Mouse (Mus musculus) E14TG2a.4 (cell line): ENCODE results near the gene Slc22a8.
A peak's percentile ranks its signal among the peaks of the same experiment; 100 is the strongest.

Experiments
- H3K27me3 ChIP-seq: 2 replicates; pipeline ENCODE4 v1.6.1; 2014; ENCODE audit warnings: low read length, control low read depth; ENCODE audit not compliant: insufficient read depth
- H3K36me3 ChIP-seq: 2 replicates; pipeline ENCODE4 v1.6.1; 2014; ENCODE audit warnings: low read length, control low read depth; ENCODE audit not compliant: insufficient read depth
- H3K4me1 ChIP-seq: replicated peaks from 2 replicates; pipeline ENCODE4 v1.6.1; 2014; ENCODE audit warnings: low read depth, low read length, control low read depth
- H3K4me3 ChIP-seq: replicated peaks from 2 replicates; pipeline ENCODE4 v1.5.1; 2014; ENCODE audit warnings: mild to moderate bottlenecking, low read length
- H3K9me3 ChIP-seq: 2 replicates; pipeline ENCODE4 v1.6.1; 2014; ENCODE audit warnings: low read length, control low read depth
- CTCF ChIP-seq: conservative IDR thresholded peaks from 2 replicates; pipeline ENCODE4 v1.5.1; 2014; ENCODE audit warnings: low read length
- NANOG ChIP-seq: IDR thresholded peaks from 2 replicates; pipeline ENCODE4 v1.6.1; 2014; ENCODE audit warnings: borderline replicate concordance, low read length, mixed read lengths
- POU5F1 ChIP-seq: IDR thresholded peaks from 2 replicates; pipeline ENCODE4 v1.6.1; 2014; ENCODE audit warnings: low read length, borderline replicate concordance

Gene Slc22a8

GRCm38 (mm10) chr19:8590954-8591353, at the start of gene Slc22a8:
Slc22a8 (plus strand) TSS chr19:8591254.
- Histone ChIP-seq H3K4me3 (no peak within 1 kb of the TSS), H3K9me3 (no peaks in the 10 kb centered on the region), H3K27me3 (0 out of 2 replicates have a peak, but pooled peaks cover 2% of the 10 kb centered on the region), H3K4me1 (peaks cover 21% of the 10 kb centered on the region), H3K36me3 (no peaks in the 10 kb centered on the region)
- TF ChIP-seq CTCF (no peak), POU5F1 (no peak), NANOG (no peak)

- no peaks in the 10 kb centered on the region for H3K4me1 ChIP-seq
- no peaks in the 10 kb centered on the region for H3K27me3 ChIP-seq
- no peaks in the 10 kb centered on the region for H3K36me3 ChIP-seq
- H3K9me3 ChIP-seq, result no peaks in the 10 kb centered on the region
- TF ChIP-seq CTCF (no peak), POU5F1 (no peak), NANOG (no peak)
- no peak overlapping the region for H3K4me3 ChIP-seq
Observed at GRCm38 (mm10) chr19:8558897-8559296, 32.2 kb upstream of the Slc22a8 start.

- no peak for TF ChIP-seq CTCF
- no peak for TF ChIP-seq NANOG
- TF ChIP-seq POU5F1, result no peak
Observed at GRCm38 (mm10) chr19:8564021-8564420, 27.0 kb upstream of the Slc22a8 start.

DNA sequence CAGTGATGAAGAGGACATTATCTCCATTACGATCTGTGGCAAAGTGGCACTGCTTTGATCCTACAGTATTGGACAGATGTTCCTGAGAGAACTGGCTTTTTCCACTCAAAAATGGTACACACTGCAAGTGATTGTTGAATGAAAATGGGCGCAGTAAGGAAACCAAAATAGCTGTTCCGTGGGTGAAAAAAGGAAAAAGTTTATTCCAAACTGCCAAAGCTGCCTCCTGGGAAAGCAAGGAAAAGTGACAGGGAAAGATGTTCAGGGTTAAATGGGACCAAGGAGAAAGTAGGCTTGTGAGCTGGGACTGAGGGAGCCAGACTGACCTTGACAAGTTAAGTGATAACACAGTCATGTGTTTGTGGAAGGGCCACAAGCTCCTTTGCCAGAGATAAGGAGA, 26.6 kb upstream of the Slc22a8 start:
- TF ChIP-seq NANOG, result no peak
- TF ChIP-seq CTCF, result no peak
- TF ChIP-seq POU5F1, result no peak
- no peaks in the 10 kb centered on the region for H3K36me3 ChIP-seq

More at GRCm38 (mm10) chr19:8564021-8564420, 27.0 kb upstream of the Slc22a8 start:
- no peaks in the 10 kb centered on the region for H3K36me3 ChIP-seq
- no peaks in the 10 kb centered on the region for H3K9me3 ChIP-seq
- peaks cover 8% of the 10 kb centered on the region for H3K4me1 ChIP-seq
- H3K27me3 ChIP-seq, result no peaks in the 10 kb centered on the region
- no peak overlapping the region for H3K4me3 ChIP-seq

DNA sequence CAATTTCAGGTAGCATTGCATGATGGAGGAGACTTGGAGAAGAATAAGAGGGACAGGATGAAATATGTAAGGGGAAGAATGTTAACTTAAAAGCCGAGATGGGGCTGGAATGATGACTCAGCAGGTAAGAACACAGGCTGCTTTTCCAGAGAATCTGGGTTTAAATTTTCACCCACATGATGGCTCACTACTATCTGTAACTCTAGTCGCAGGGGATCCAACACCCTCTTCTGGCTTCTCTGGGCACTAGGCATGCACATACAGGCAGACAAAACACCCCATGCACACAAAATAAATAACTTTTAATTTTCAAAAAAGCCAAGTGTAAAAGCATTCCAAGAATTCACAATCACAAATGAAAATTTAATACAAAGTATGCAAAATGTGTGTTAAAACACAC, 25.8 kb upstream of the Slc22a8 start:
- Histone ChIP-seq H3K4me1 (peaks cover 17% of the 10 kb centered on the region), H3K9me3 (no peaks in the 10 kb centered on the region), H3K4me3 (no peak overlapping the region), H3K27me3 (0 out of 2 replicates have a peak, but pooled peaks cover 4% of the 10 kb centered on the region), H3K36me3 (no peaks in the 10 kb centered on the region)
- TF ChIP-seq POU5F1 (no peak), NANOG (no peak), CTCF (no peak)

More for the DNA sequence above, 26.6 kb upstream of the Slc22a8 start:
- H3K27me3 ChIP-seq, result no peaks in the 10 kb centered on the region
- peaks cover 11% of the 10 kb centered on the region for H3K4me1 ChIP-seq
- no peaks in the 10 kb centered on the region for H3K9me3 ChIP-seq
- H3K4me3 ChIP-seq, result no peak overlapping the region

GRCm38 (mm10) chr19:8565985-8566384, 25.1 kb upstream of the Slc22a8 start:
- H3K4me1 ChIP-seq, result peaks cover 17% of the 10 kb centered on the region
- no peaks in the 10 kb centered on the region for H3K9me3 ChIP-seq
- H3K27me3 ChIP-seq, result peaks cover 6% of the 10 kb centered on the region; the same call in 1 of the 2 replicates
- H3K4me3 ChIP-seq, result no peak overlapping the region
- no peaks in the 10 kb centered on the region for H3K36me3 ChIP-seq
- TF ChIP-seq POU5F1 (no peak), CTCF (no peak), NANOG (no peak)

DNA sequence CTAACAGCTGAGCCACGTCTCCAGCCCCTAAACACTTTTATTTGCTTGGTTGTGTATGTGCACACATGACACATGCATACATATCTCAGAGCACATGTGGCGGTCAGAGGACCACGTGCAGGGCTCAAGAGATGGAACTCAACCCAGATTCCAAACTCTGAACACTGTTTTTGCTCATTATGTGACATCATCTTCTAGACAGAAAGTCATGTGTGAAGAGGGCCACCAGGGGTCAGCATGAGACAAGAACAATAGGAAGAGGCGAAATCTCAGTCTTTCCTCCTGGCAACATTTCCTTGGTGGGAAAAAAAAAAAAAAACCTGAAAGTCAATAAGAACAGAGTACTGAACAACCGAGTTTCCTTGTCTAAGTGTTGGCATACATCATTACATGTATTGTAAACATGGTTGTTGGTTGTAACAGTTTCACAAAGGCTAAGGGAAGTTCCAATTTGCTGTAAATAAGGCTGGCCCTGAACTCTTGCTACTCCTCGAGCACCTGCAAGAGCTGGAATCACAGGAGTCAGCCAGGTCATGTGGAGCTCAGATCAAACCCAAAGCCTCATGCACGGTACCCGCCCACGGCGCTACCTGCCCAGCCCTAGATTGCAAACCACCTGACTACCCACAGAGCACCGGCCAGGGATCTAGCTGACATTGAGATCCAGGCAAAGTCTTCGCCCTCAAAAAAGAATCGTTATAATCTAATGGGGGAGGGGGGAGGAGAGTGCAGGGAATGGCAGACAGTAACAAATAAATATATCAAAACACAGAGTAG, 23.8 kb upstream of the Slc22a8 start:
- Histone ChIP-seq H3K4me1 (peaks cover 21% of the 10 kb centered on the region), H3K27me3 (peaks cover 6% of the 10 kb centered on the region; the same call in 1 of the 2 replicates)
- TF ChIP-seq POU5F1 (no peak), CTCF (peak; percentile 47), NANOG (no peak)

DNA sequence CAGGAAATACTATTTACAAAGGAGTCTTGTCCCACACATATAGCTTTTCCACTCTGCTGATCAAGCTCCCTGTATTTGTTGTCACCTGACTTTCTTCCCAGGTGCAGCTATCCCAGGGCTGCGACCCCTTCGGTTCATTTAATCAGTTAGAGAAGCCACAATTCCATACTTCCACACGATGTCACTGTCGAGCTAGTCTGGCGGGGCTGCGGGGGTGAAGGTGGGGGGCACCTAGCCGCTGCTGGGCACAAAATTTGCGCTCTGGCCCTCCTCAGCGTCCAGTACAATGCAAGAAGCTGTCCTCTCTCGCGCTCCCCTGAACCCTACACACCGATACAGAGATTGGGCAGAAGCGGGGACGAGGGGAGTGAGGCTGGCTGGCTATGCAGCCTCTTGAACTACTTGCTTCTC, 21.6 kb upstream of the Slc22a8 start:
- Histone ChIP-seq H3K9me3 (no peaks in the 10 kb centered on the region), H3K27me3 (peaks cover 6% of the 10 kb centered on the region; the same call in 1 of the 2 replicates), H3K4me3 (peak overlapping the region; percentile 57), H3K36me3 (no peaks in the 10 kb centered on the region), H3K4me1 (peaks cover 29% of the 10 kb centered on the region)
- TF ChIP-seq POU5F1 (no peak), CTCF (peak; percentile 41)

More for the DNA sequence above, 23.8 kb upstream of the Slc22a8 start:
- Histone ChIP-seq H3K4me3 (no peak overlapping the region), H3K9me3 (no peaks in the 10 kb centered on the region), H3K36me3 (no peaks in the 10 kb centered on the region)
